Mouse (Mus musculus): ENCODE results near the gene Atr.

GRCm38 (mm10) chr9:95961058-95961457, 103.7 kb downstream of the Atr start:
- TF ChIP-seq EP300 (optimal IDR thresholded peaks at IDR 0.05) = no peak
- TF ChIP-seq CTCF (IDR thresholded peaks at IDR 0.05; ENCODE audit: low read depth) = no peak
